Mouse (Mus musculus): ENCODE data around the gene Dph5. TPM values are rescaled to one million over a fixed set of nuclear protein-coding genes. Genes with fewer than 3 reads are reported as not detected.
A peak's percentile ranks its signal among the peaks of the same experiment; 100 is the strongest.

The Dph5 gene
- 24.2 and 25.0 TPM in 2 replicates for polyA plus RNA-seq (2014; fragmentation: Nextera tagmentation; extraction: Ambion mirVana)

- WGBS: under 1% methylated on average over 40 of the region's 40 CpGs
- DNase-seq: peak; percentile 95
- H3K4me1 ChIP-seq (ENCODE audit: control insufficient read depth, insufficient read depth, low read length): peaks cover 8% of the 10 kb centered on the region; the same call in 1 of the 2 replicates
- peak; percentile 94 for ATAC-seq (ENCODE audit: low FRiP score, low TSS enrichment)
- peak within 1 kb of the TSS; percentile 88 for H3K9ac ChIP-seq (replicated peaks; ENCODE audit: low read length)
- H3K4me2 ChIP-seq (ENCODE audit: low read length): peak within 1 kb of the TSS; percentile 83
- peak within 1 kb of the TSS; percentile 90 for H3K27ac ChIP-seq (replicated peaks; ENCODE audit: low read depth, low read length)
- H3K36me3 ChIP-seq (ENCODE audit: control insufficient read depth, insufficient read depth, low read length): no peaks in the 10 kb centered on the region
- H3K4me3 ChIP-seq (replicated peaks; ENCODE audit: low read depth, low read length): peak within 1 kb of the TSS; percentile 79
- H3K9me3 ChIP-seq (ENCODE audit: control insufficient read depth, low read length): no peaks in the 10 kb centered on the region
- H3K27me3 ChIP-seq (ENCODE audit: control insufficient read depth, insufficient read depth, low read length): no peaks in the 10 kb centered on the region
These were observed at the start of gene Dph5 for GRCm38 (mm10) chr3:115887427-115888309. Gene Dph5 (plus strand): TSS chr3:115887837.

- no peak overlapping the region for H3K9ac ChIP-seq (replicated peaks; ENCODE audit: low read length)
- no peak overlapping the region for H3K4me3 ChIP-seq (replicated peaks; ENCODE audit: low read depth, low read length)
- H3K36me3 ChIP-seq (ENCODE audit: control insufficient read depth, insufficient read depth, low read length): no peaks in the 10 kb centered on the region
- DNase-seq (no peak), ATAC-seq (ENCODE audit: low FRiP score, low TSS enrichment) (no peak)
- WGBS: 45% methylated on average over 3 of the region's 3 CpGs
- H3K27me3 ChIP-seq (ENCODE audit: control insufficient read depth, insufficient read depth, low read length): no peaks in the 10 kb centered on the region
- H3K4me2 ChIP-seq (ENCODE audit: low read length): no peak overlapping the region
- no peak overlapping the region for H3K27ac ChIP-seq (replicated peaks; ENCODE audit: low read depth, low read length)
- H3K4me1 ChIP-seq (ENCODE audit: control insufficient read depth, insufficient read depth, low read length): no peaks in the 10 kb centered on the region
- no peaks in the 10 kb centered on the region for H3K9me3 ChIP-seq (ENCODE audit: control insufficient read depth, low read length)
These were observed 43.1 kb upstream of the Dph5 start for GRCm38 (mm10) chr3:115844566-115844965.

GRCm38 (mm10) chr3:115845032-115845618 lies 42.5 kb upstream of the Dph5 start:
- 81% methylated on average over 5 of the region's 5 CpGs for WGBS
- no peak for DNase-seq
- H3K36me3 ChIP-seq (ENCODE audit: control insufficient read depth, insufficient read depth, low read length): no peaks in the 10 kb centered on the region
- no peak overlapping the region for H3K9ac ChIP-seq (replicated peaks; ENCODE audit: low read length)
- no peak overlapping the region for H3K4me3 ChIP-seq (replicated peaks; ENCODE audit: low read depth, low read length)
- H3K27ac ChIP-seq (replicated peaks; ENCODE audit: low read depth, low read length): no peak overlapping the region
- no peaks in the 10 kb centered on the region for H3K27me3 ChIP-seq (ENCODE audit: control insufficient read depth, insufficient read depth, low read length)
- H3K9me3 ChIP-seq (ENCODE audit: control insufficient read depth, low read length): no peaks in the 10 kb centered on the region
- ATAC-seq (ENCODE audit: low FRiP score, low TSS enrichment): no peak
- H3K4me2 ChIP-seq (ENCODE audit: low read length): no peak overlapping the region
- no peaks in the 10 kb centered on the region for H3K4me1 ChIP-seq (ENCODE audit: control insufficient read depth, insufficient read depth, low read length)

GRCm38 (mm10) chr3:115845724-115846123 lies 41.9 kb upstream of the Dph5 start:
- no peak overlapping the region for H3K4me2 ChIP-seq (ENCODE audit: low read length)
- no peaks in the 10 kb centered on the region for H3K36me3 ChIP-seq (ENCODE audit: control insufficient read depth, insufficient read depth, low read length)
- WGBS: 69% methylated on average over 1 of the region's 1 CpGs
- no peak overlapping the region for H3K9ac ChIP-seq (replicated peaks; ENCODE audit: low read length)
- ATAC-seq (ENCODE audit: low FRiP score, low TSS enrichment) (no peak), DNase-seq (no peak)
- no peaks in the 10 kb centered on the region for H3K27me3 ChIP-seq (ENCODE audit: control insufficient read depth, insufficient read depth, low read length)
- no peaks in the 10 kb centered on the region for H3K4me1 ChIP-seq (ENCODE audit: control insufficient read depth, insufficient read depth, low read length)
- H3K4me3 ChIP-seq (replicated peaks; ENCODE audit: low read depth, low read length): no peak overlapping the region
- H3K9me3 ChIP-seq (ENCODE audit: control insufficient read depth, low read length): no peaks in the 10 kb centered on the region
- no peak overlapping the region for H3K27ac ChIP-seq (replicated peaks; ENCODE audit: low read depth, low read length)

- Histone ChIP-seq H3K27me3 (ENCODE audit: control insufficient read depth, insufficient read depth, low read length) (no peaks in the 10 kb centered on the region), H3K4me3 (replicated peaks; ENCODE audit: low read depth, low read length) (no peak overlapping the region), H3K27ac (replicated peaks; ENCODE audit: low read depth, low read length) (no peak overlapping the region), H3K4me1 (ENCODE audit: control insufficient read depth, insufficient read depth, low read length) (no peaks in the 10 kb centered on the region), H3K36me3 (ENCODE audit: control insufficient read depth, insufficient read depth, low read length) (no peaks in the 10 kb centered on the region), H3K4me2 (ENCODE audit: low read length) (no peak overlapping the region), H3K9me3 (ENCODE audit: control insufficient read depth, low read length) (no peaks in the 10 kb centered on the region), H3K9ac (replicated peaks; ENCODE audit: low read length) (no peak overlapping the region)
- no peak for DNase-seq
- 88% methylated on average over 5 of the region's 5 CpGs for WGBS
- no peak for ATAC-seq (ENCODE audit: low FRiP score, low TSS enrichment)
These were observed 41.5 kb upstream of the Dph5 start for GRCm38 (mm10) chr3:115846153-115846552.

- DNase-seq: no peak
- no peak for ATAC-seq (ENCODE audit: low FRiP score, low TSS enrichment)
- Histone ChIP-seq H3K4me3 (replicated peaks; ENCODE audit: low read depth, low read length) (no peak overlapping the region), H3K27ac (replicated peaks; ENCODE audit: low read depth, low read length) (no peak overlapping the region), H3K4me1 (ENCODE audit: control insufficient read depth, insufficient read depth, low read length) (no peaks in the 10 kb centered on the region), H3K4me2 (ENCODE audit: low read length) (no peak overlapping the region), H3K36me3 (ENCODE audit: control insufficient read depth, insufficient read depth, low read length) (no peaks in the 10 kb centered on the region), H3K9ac (replicated peaks; ENCODE audit: low read length) (no peak overlapping the region), H3K27me3 (ENCODE audit: control insufficient read depth, insufficient read depth, low read length) (no peaks in the 10 kb centered on the region), H3K9me3 (ENCODE audit: control insufficient read depth, low read length) (no peaks in the 10 kb centered on the region)
- 88% methylated on average over 11 of the region's 11 CpGs for WGBS
These were observed 38.8 kb upstream of the Dph5 start for GRCm38 (mm10) chr3:115848686-115849480.

GRCm38 (mm10) chr3:115850946-115851345 lies 36.7 kb upstream of the Dph5 start:
- ATAC-seq (ENCODE audit: low FRiP score, low TSS enrichment) (no peak), DNase-seq (no peak)
- H3K36me3 ChIP-seq (ENCODE audit: control insufficient read depth, insufficient read depth, low read length): no peaks in the 10 kb centered on the region
- H3K9ac ChIP-seq (replicated peaks; ENCODE audit: low read length): no peak overlapping the region
- WGBS: 70% methylated on average over 4 of the region's 4 CpGs
- no peak overlapping the region for H3K4me2 ChIP-seq (ENCODE audit: low read length)
- H3K4me1 ChIP-seq (ENCODE audit: control insufficient read depth, insufficient read depth, low read length): no peaks in the 10 kb centered on the region
- no peaks in the 10 kb centered on the region for H3K27me3 ChIP-seq (ENCODE audit: control insufficient read depth, insufficient read depth, low read length)
- no peaks in the 10 kb centered on the region for H3K9me3 ChIP-seq (ENCODE audit: control insufficient read depth, low read length)
- no peak overlapping the region for H3K4me3 ChIP-seq (replicated peaks; ENCODE audit: low read depth, low read length)
- H3K27ac ChIP-seq (replicated peaks; ENCODE audit: low read depth, low read length): no peak overlapping the region

GRCm38 (mm10) chr3:115854672-115855191 lies 32.9 kb upstream of the Dph5 start:
- H3K4me3 ChIP-seq (replicated peaks; ENCODE audit: low read depth, low read length): no peak overlapping the region
- ATAC-seq (ENCODE audit: low FRiP score, low TSS enrichment): no peak
- H3K9ac ChIP-seq (replicated peaks; ENCODE audit: low read length): no peak overlapping the region
- 93% methylated on average over 7 of the region's 7 CpGs for WGBS
- no peak for DNase-seq
- 0 out of 2 replicates have a peak, but pooled peaks cover 6% of the 10 kb centered on the region for H3K4me1 ChIP-seq (ENCODE audit: control insufficient read depth, insufficient read depth, low read length)
- no peak overlapping the region for H3K27ac ChIP-seq (replicated peaks; ENCODE audit: low read depth, low read length)
- H3K36me3 ChIP-seq (ENCODE audit: control insufficient read depth, insufficient read depth, low read length): no peaks in the 10 kb centered on the region
- H3K4me2 ChIP-seq (ENCODE audit: low read length): no peak overlapping the region
- H3K27me3 ChIP-seq (ENCODE audit: control insufficient read depth, insufficient read depth, low read length): no peaks in the 10 kb centered on the region
- H3K9me3 ChIP-seq (ENCODE audit: control insufficient read depth, low read length): no peaks in the 10 kb centered on the region
